Mouse (Mus musculus) ES-E14 (cell line): Measurements from ENCODE around the gene Gper1.

Experiments
- CHD2 ChIP-seq: IDR thresholded peaks from 2 replicates; pipeline ENCODE4 v1.6.1; 2014; ENCODE audit warnings: mild to moderate bottlenecking, low read depth, low read length, inconsistent platforms
- HCFC1 ChIP-seq: IDR thresholded peaks from 2 replicates; pipeline ENCODE4 v1.6.1; 2012; ENCODE audit warnings: low read length, inconsistent platforms, borderline replicate concordance; ENCODE audit not compliant: insufficient read depth
- MAFK ChIP-seq: IDR thresholded peaks from 2 replicates; pipeline ENCODE4 v1.6.1; 2014; ENCODE audit warnings: mild to moderate bottlenecking, low read depth, low read length, inconsistent platforms; ENCODE audit not compliant: insufficient read depth
- ZC3H11A ChIP-seq: IDR thresholded peaks from 2 replicates; pipeline ENCODE4 v1.6.1; 2012; ENCODE audit warnings: low read depth, mild to moderate bottlenecking, inconsistent platforms, low read length, borderline replicate concordance
- ZNF384 ChIP-seq: IDR thresholded peaks from 2 replicates; pipeline ENCODE4 v1.6.1; 2012; ENCODE audit warnings: low read depth, low read length, inconsistent platforms

- TF ChIP-seq HCFC1, result no peak
- no peak for TF ChIP-seq MAFK
- TF ChIP-seq ZC3H11A, result no peak
- TF ChIP-seq ZNF384, result no peak
- TF ChIP-seq CHD2, result no peak
Measured at GRCm38 (mm10) chr5:139448025-139448424, 25.1 kb downstream of the Gper1 start.
